Mouse (Mus musculus) activated CD4-positive, CD25-positive, alpha-beta regulatory T cell, adult 4 months (primary cell): ENCODE data around the gene Mul1. TPM values are rescaled to one million over a fixed set of nuclear protein-coding genes. Genes with fewer than 3 reads are reported as not detected.
"Not testable (repeated sequence)": the region's sequence is repeated elsewhere in the genome, so short reads cannot be mapped to it uniquely, and the experiment has no call there.

Source experiments
- ATAC-seq: one replicate; pipeline ENCODE4 v1.8.0; 2017
- polyA plus RNA-seq, 2 experiments: library from polyadenylated mRNA; unstranded; fragments of 100-300 nt; shearing (Covaris generic); gene quantifications; one replicate each; pipeline ENCODE4 v1.2.1; 2017

The Mul1 gene
- 10 to 100 TPM; 12.9 to 14.0 TPM for polyA plus RNA-seq

- peak; percentile 92 for ATAC-seq
Measured at GRCm38 (mm10) chr4:138434347-138435316, at the start of gene Mul1. TSS of gene Mul1 (plus strand) at chr4:138434671.

DNA sequence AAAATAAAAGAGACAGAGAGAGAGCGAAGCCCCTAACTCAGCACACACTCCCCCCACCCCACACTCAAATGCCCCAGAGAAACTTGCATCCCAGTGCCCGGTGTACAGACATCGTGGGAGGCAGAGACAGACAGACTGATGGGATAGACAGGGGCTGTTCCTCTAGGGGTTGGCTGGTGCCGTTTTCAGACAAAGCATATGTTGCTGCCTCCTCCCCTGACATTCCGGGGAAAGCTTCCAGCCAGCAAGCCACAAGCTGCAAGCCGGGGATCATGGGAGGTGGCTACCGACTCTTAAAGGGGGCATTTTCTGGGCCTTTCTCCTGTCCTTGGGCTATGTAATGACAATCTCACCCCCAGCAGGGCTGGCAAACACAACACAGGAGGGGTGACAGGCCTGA lies 40.8 kb upstream of the Mul1 start:
- no peak for ATAC-seq

- no peak for ATAC-seq
Measured at GRCm38 (mm10) chr4:138395087-138395970, 39.1 kb upstream of the Mul1 start.

- ATAC-seq, result no peak
Measured at GRCm38 (mm10) chr4:138395971-138396645, 38.4 kb upstream of the Mul1 start, which contains the start of gene Fam43b. TSS of gene Fam43b (minus strand) at chr4:138396528.

- ATAC-seq, result no peak
Measured at GRCm38 (mm10) chr4:138396711-138397110, 37.8 kb upstream of the Mul1 start.

DNA sequence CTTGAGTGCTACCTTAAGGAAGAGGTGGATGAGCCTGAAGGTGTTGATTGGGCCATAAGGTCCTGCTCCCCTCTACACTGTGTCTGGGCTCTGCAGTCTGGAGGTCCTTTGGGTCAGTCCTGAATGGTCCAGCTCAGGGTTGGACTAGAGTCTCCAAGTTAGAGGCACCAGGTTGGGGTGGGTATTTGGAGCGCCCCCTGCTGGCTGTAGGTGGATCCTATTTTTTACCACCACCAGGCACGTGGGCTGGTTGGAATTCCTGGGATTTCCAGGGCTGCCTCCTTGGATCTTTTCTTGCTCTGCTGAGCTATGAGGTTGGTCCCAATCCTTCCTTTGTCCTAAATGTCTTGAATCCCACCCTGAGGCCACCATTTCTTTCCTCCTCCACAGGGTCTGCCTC lies 29.7 kb upstream of the Mul1 start:
- ATAC-seq, result no peak

GRCm38 (mm10) chr4:138407479-138408194 lies 26.8 kb upstream of the Mul1 start:
- ATAC-seq, result peak; percentile 61

DNA sequence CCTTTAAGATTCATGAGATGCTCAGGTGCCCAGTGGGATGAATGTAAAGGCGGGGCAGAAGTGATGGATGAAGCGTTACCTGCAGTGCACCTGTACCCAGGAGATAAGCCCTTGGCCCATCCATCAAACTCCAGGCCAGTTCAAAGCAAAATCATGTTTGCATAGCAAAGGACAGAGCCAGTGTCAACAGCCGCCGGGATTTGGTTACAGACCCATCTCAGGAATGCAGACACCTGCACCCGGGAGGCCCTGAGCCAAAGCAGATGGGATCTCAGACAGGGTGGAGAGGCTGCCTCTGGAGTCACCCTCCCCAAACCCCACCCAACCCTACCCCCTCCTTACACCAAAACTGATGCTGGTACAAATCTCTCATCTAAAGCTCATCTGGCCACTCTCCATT lies 23.5 kb upstream of the Mul1 start:
- ATAC-seq, result no peak

DNA sequence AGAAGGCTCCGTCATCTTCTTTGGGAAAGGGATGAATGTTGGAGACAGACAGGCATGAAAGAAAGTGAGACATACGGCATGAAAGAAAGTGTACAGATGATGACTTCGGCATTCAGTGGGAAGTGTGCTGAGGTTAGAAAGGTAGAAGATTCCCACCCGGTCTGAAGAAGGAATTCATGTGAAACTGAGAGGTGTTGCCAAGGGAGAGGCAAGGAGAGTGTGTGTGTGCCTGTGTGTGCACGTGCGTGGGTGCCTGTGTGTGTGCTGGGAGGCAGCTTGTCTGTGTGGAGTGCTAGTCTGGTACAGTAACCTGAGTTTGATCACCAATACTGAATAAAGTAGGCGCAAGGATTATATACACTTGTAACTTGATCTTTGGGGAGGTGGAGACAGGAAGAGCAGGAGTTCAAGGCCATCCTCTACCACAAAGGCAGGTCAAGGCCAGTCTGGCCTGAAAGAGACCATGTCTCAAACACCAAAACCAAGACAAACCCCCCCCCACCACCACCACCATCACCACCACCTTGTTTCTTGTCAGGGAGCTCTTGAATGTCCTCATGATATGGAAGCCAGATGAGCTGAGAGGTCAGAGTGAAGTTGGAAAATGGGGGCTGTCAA lies 22.9 kb upstream of the Mul1 start:
- ATAC-seq, result no peak

DNA sequence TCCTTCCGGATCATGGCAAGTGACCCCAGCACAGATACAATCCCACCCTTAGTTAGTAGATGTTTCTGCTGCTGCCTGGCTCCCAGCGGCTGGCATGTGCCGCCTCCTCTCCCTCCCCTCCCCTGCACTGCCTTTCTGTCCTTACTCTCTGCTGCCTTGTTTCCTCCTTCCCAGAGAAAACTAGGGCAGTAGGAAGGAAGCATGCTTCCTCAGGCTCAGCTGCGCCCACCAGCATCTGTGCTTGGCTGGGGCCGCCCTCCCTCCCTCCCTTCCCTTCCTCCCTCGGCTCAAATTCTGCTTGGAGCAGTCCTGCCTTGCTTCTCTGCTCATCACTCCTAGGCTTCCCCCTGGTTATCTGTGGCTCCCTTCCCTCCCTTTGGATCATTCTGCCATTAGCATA lies 19.7 kb upstream of the Mul1 start:
- no peak for ATAC-seq

DNA sequence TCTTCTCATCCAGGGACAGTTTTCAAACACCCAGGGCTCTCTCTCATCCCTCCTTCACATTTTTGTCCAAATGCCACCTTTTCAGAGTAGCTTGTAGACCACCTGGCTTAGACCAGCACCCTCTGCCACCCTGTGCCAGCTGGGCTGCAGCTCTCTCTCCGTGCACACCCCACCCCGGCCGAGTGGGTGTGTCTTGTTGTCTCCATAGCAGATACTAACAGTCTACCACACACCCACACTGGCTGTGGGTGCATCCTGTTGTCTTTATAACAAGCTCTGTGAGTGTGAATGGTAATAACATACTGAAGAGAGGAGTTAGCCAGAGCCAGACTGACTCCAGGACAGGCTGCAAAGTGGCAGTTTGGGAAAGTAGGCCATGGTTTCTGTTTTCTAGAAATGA lies 18.5 kb upstream of the Mul1 start:
- ATAC-seq, result no peak

DNA sequence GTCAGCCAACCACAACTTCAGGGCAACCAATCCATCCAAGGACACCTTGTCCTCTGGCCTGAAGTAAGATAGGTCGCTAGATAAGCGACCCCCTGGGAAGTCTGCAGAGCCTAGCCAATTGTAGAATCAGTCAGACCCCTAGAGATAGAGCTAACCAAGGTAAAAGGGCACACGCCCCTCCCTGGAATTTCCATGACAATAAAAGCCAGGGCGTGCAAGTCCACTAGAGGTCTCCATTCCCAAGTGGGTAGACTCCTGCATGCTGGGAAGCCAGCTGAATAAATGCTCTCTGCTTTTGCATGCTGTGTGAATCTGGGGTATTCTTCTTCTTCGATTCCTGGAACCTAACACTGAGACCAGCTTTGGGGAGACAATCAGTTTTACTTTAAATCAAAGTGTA lies 18.1 kb upstream of the Mul1 start:
- ATAC-seq, result no peak

DNA sequence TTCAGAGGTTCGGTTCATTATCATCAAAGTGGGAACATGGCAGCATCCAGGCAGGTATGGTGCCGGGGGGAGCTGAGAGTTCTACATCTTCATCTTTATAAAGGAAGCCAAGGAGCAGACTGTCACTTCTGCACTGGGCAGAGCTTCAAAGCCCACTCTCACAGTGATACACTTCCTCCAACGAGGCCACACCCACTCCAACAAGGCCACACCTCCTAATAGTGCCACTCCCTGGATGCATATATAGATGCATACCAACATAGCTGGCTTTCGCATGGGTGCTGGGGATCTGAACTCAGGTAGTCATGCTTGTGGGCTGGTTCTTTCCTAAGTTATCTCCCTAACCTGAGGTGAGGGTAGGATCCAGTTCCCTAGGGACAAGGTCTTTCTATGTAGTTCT lies 16.6 kb upstream of the Mul1 start:
- ATAC-seq, result no peak

DNA sequence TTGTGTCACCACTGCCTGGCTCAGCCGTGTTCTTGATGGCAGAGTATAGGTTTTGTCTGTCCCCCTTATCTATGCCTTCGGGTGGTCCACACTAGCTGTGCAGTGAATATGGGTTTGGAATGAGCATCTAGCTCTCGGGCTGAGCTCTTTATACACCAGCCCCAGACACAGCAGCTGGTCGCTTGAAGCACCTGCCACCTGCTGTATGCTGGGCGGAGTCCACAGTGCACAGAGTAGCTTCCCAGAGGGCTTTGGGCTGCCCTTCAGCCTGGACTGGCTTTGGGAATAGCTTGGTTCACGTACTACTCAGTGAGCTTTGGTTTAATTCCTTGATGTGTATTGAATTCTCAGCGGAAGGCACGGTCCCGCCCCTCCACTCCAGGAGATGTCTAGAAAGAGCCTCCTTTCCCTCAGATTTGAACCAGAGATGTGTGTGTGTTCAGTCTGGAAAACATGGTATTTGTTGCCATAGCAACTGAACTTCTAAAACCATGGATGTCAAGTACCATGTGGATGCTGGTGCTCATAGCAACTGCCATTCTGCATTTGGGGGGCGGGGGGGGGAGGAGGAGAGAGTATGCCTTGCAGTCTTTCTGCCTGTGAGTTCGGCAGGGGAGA lies 16.0 kb upstream of the Mul1 start:
- no peak for ATAC-seq

GRCm38 (mm10) chr4:138425028-138425427 lies 9.4 kb upstream of the Mul1 start:
- no peak for ATAC-seq

GRCm38 (mm10) chr4:138425604-138426003 lies 8.9 kb upstream of the Mul1 start:
- not testable (repeated sequence) for ATAC-seq

DNA sequence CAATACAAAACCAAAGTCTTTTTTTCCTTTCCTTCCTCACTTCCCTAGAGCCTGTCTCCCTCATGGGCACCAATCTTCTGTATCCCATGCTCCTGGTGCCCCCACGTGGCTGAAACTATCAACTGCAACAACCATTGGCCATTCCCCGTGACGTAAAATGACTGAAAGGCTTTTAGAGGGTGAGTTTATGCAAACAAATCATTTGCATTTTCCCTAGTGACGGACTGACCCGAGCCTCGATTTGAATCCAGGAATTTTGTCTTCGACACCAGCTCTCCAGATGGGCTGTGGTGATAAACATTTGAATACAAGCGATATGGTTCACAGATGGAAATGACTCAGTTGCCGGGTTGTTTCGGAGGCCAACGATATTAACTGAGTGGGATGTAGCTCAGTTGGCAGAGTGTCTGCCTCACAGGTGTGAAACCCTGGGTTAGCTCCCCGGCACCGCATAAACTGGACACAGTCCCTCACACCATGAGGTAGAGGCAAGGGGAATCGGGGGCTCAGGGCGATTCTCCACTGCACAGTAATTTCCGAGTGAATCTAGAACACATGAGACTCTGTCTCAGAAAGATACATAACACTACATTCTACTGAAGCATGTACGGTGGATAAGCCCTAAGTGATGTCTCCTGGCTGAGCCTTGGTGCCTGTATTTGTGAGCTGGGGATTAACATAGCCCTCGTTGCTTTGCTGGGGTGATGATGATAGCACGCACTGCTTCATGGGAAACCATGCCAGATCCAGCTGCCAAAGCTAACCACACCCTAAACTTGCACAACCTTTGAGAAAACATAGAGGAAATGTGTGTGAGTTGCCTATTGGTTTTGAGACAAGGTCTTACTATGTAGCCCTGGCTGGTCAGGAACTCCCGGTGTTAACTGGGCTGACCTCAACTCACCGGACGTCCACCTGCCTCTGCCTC lies 7.4 kb upstream of the Mul1 start:
- ATAC-seq, result peak; percentile 69

- ATAC-seq, result no peak
Measured at GRCm38 (mm10) chr4:138429778-138430177, 4.7 kb upstream of the Mul1 start.

DNA sequence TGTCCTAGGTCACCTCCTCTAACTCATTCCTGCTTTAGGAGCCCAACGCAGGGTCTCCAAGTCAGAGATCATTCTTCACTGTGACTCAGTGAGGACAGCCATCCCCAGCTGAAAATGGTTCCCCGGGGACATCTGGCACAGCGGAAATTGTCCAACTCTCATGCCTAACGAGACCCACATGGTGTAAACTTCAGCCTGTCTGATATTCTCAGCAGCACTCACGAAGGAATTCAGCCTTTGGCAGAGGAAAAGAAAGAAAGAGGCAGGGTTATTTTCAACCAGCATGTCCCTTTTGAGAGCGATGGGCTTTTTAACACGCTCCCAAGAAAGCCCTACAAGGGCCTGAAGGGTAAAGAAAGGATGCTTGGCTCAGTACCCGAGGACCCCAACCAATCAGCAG lies 3.1 kb upstream of the Mul1 start:
- ATAC-seq, result no peak

GRCm38 (mm10) chr4:138440062-138440461 lies 5.6 kb downstream of the Mul1 start:
- no peak for ATAC-seq
